Mouse (Mus musculus) midbrain, embryonic 13.5 days (tissue): ENCODE data around the gene Tifa. TPM values are rescaled to one million over a fixed set of nuclear protein-coding genes. Genes with fewer than 3 reads are reported as not detected.
A peak's percentile ranks its signal among the peaks of the same experiment; 100 is the strongest.
"Not testable (repeated sequence)": the region's sequence is repeated elsewhere in the genome, so short reads cannot be mapped to it uniquely, and the experiment has no call there.

ENCODE experiments used
- ATAC-seq: fragments of 200-750 bp; cut with Nextera tagmentation; 2 replicates; pipeline ENCODE4 v1.8.0; 2017; ENCODE audit warnings: mild to moderate bottlenecking, moderate TSS enrichment, moderate library complexity
- H3K27ac ChIP-seq: fragments of 300-500 bp; sonication (generic); 2 replicates; pipeline ENCODE4 v1.5.1; 2015; ENCODE audit warnings: inconsistent platforms, mild to moderate bottlenecking, moderate library complexity
- H3K27me3 ChIP-seq: fragments of 300-500 bp; sonication (generic); 2 replicates; pipeline ENCODE4 v1.6.1; 2015; ENCODE audit warnings: mild to moderate bottlenecking, inconsistent platforms
- H3K36me3 ChIP-seq: fragments of 300-500 bp; sonication (generic); 2 replicates; pipeline ENCODE4 v1.6.1; 2015; ENCODE audit warnings: mild to moderate bottlenecking, inconsistent platforms
- H3K4me1 ChIP-seq: fragments of 300-500 bp; sonication (generic); replicated peaks from 2 replicates; pipeline ENCODE4 v1.6.1; 2015; ENCODE audit warnings: inconsistent platforms
- H3K4me2 ChIP-seq: fragments of 300-500 bp; sonication (generic); replicated peaks from 2 replicates; pipeline ENCODE4 v1.6.1; 2015; ENCODE audit warnings: moderate library complexity, mild to moderate bottlenecking, inconsistent platforms
- H3K4me3 ChIP-seq: fragments of 300-500 bp; sonication (generic); replicated peaks from 2 replicates; pipeline ENCODE4 v1.5.1; 2015; ENCODE audit warnings: mild to moderate bottlenecking, inconsistent platforms
- H3K9ac ChIP-seq: fragments of 300-500 bp; sonication (generic); replicated peaks from 2 replicates; pipeline ENCODE4 v1.6.1; 2015; ENCODE audit warnings: mild to moderate bottlenecking, inconsistent platforms
- H3K9me3 ChIP-seq: fragments of 300-500 bp; sonication (generic); 2 replicates; pipeline ENCODE4 v1.6.1; 2016; ENCODE audit warnings: mild to moderate bottlenecking, inconsistent platforms
- WGBS: fragments of 180-500 bp; shearing (Covaris S2); methylation state at CpG from one replicate; pipeline ENCODE4 v1.1.7; 2015; 5-methylcytosine and 5-hydroxymethylcytosine counted together
- polyA plus RNA-seq: library from polyadenylated mRNA; unstranded; fragments of >200 nt; fragmentation: Nextera tagmentation; extraction: Ambion mirVana; gene quantifications from 2 replicates; pipeline ENCODE4 v1.2.1, GENCODE M21; 2015

Tifa gene
- polyA plus RNA-seq, 1 experiment from 2014 or later = 3.7 TPM

DNA sequence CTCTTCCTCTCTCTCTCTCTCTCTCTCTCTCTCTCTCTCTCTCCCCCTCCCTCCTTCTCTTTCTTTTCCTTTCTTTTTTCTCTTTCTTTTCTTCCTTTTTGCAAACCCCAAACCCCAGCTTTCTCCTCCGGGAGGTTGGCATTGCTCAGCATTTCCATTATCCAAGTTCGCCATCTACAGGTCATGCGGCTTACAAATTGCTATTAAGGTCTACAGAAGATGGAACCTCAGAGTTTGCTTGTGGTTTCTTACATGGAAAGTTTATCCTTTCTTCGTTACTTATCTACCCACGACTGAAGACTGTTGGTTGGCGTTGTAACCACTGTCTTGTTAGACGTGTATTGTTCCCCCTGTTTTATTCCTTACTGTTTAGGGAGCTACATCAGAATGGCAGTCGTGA is 30.4 kb upstream of the Tifa start:
- Histone ChIP-seq H3K4me2 (no peak overlapping the region), H3K9ac (no peak overlapping the region), H3K36me3 (no peaks in the 10 kb centered on the region), H3K27ac (no peak overlapping the region), H3K4me3 (no peak overlapping the region), H3K9me3 (no peaks in the 10 kb centered on the region), H3K4me1 (peaks cover 10% of the 10 kb centered on the region), H3K27me3 (peaks cover 92% of the 10 kb centered on the region)
- WGBS = 12% methylated on average over 8 of the region's 8 CpGs
- ATAC-seq = 0 out of 2 replicates have a peak, but pooled peaks have one; percentile 35

DNA sequence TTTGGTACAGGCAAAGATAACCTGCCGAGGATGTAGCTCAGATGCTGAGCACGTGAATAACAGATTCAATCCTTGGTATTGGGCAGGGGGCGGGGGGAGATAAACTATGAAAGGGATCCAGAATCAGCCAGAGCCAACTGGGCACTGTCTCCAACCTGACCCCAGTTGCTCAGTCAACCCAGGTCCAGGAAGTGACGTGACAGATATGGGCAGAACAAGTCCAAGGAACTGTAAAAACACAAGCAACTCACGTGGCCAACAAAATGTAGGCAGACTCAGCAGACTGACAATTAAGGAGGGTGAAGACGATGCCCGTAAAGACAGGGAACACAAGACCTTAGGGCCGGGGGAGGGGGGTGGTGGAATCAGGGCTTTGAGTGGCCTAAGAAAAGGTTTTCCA is 27.2 kb upstream of the Tifa start:
- H3K27me3 ChIP-seq = peaks cover 68% of the 10 kb centered on the region
- no peak overlapping the region for H3K4me3 ChIP-seq
- no peak overlapping the region for H3K27ac ChIP-seq
- ATAC-seq = no peak
- no peaks in the 10 kb centered on the region for H3K36me3 ChIP-seq
- peaks cover 10% of the 10 kb centered on the region for H3K4me1 ChIP-seq
- H3K9ac ChIP-seq = no peak overlapping the region
- H3K4me2 ChIP-seq = no peak overlapping the region
- no peaks in the 10 kb centered on the region for H3K9me3 ChIP-seq
- 70% methylated on average over 8 of the region's 8 CpGs for WGBS

DNA sequence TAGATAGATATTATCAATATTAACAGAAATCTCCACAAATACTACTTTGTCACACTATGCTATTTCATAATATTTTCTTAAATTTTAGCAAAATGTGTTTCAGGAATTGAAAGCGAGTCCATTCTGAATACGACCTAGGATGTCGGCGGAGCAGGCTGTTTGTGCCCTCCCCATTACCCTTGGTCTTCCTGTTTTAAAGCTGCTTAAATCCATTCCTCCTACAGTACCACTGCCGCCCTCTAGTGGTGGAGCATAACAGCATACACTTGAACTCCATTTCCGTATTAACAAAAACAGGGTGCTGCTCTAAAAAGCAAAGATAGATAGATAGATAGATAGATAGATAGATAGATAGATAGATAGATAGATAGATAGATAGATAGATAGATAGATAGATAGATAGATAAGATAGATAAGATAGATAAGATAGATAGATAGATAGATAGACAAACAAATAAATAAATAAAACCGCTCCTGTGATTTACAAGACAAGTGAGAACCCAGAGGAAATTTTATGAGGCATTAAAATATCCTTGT is 26.5 kb upstream of the Tifa start:
- peaks cover 61% of the 10 kb centered on the region for H3K27me3 ChIP-seq
- ATAC-seq = no peak

DNA sequence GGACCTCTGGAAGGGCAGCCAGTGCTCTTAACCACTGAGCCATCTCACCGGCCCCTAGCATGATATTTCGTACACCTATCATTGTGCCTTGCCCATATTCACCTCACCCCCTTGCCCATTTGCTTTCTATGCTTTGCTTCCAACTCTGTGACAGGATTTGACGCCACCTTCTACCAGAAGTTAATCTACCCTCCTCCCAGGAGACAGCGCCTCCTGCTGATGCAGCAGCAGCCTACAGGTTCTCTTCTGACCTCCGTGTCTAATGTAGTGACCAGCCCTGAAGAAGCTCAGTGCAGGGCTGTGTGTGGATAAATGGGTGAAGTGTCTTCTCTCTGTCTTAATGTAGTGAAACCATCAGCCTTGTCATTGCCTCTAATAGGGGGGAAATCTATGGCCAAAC is 25.1 kb upstream of the Tifa start:
- WGBS = 51% methylated on average over 5 of the region's 5 CpGs
- H3K36me3 ChIP-seq = no peaks in the 10 kb centered on the region
- no peak for ATAC-seq
- H3K9ac ChIP-seq = no peak overlapping the region
- H3K27ac ChIP-seq = no peak overlapping the region
- H3K4me2 ChIP-seq = no peak overlapping the region
- H3K4me3 ChIP-seq = no peak overlapping the region
- H3K27me3 ChIP-seq = peaks cover 55% of the 10 kb centered on the region
- H3K9me3 ChIP-seq = no peaks in the 10 kb centered on the region
- H3K4me1 ChIP-seq = no peaks in the 10 kb centered on the region

More for the DNA sequence above, 26.5 kb upstream of the Tifa start:
- no peak overlapping the region for H3K4me3 ChIP-seq
- no peak overlapping the region for H3K9ac ChIP-seq
- no peak overlapping the region for H3K27ac ChIP-seq
- H3K4me2 ChIP-seq = no peak overlapping the region
- H3K9me3 ChIP-seq = no peaks in the 10 kb centered on the region
- H3K36me3 ChIP-seq = no peaks in the 10 kb centered on the region
- 25% methylated on average over 7 of the region's 7 CpGs for WGBS
- H3K4me1 ChIP-seq = peaks cover 9% of the 10 kb centered on the region

DNA sequence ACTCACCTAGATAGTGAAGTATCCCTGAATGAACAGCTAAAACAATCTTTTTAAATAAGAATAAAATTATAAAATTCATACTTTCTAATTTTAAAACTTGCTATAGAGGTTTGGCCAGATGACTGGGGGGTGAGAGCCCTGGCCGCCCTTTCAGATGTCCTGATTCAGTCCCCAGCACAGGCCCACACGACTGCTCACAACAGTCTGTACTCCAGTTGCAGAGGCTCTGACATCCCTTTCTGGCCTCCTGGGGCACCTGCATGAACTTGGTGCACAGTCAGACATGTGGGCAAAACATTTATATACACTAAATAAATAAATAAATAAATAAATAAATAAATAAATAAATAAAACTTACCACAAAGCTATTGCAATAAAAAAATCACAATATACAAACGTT is 23.6 kb upstream of the Tifa start:
- H3K4me2 ChIP-seq = no peak overlapping the region
- H3K4me1 ChIP-seq = no peaks in the 10 kb centered on the region
- peaks cover 46% of the 10 kb centered on the region for H3K27me3 ChIP-seq
- no peaks in the 10 kb centered on the region for H3K9me3 ChIP-seq
- no peak overlapping the region for H3K4me3 ChIP-seq
- 73% methylated on average over 3 of the region's 3 CpGs for WGBS
- ATAC-seq = no peak
- H3K9ac ChIP-seq = no peak overlapping the region
- H3K27ac ChIP-seq = no peak overlapping the region
- no peaks in the 10 kb centered on the region for H3K36me3 ChIP-seq

DNA sequence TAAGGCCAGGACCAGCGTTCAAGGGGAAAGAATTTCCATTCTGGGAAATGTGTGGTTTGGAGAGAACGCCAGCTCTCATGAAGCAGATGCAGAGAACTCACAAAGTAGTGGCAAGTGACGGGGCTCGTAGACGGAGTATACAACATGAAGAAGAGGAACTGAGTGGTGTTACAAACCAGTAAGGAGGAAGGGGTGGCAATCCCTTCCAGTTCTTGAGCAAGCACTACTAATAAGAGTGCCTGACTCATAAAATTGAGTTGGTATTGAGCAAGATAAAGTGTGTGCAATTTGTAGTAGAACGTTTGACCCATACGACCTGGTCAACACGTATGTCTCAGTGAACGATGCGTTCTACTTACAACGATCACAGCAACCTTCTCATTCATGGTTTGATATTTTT is 20.5 kb upstream of the Tifa start:
- H3K4me3 ChIP-seq = no peak overlapping the region
- H3K9ac ChIP-seq = no peak overlapping the region
- no peaks in the 10 kb centered on the region for H3K36me3 ChIP-seq
- H3K4me2 ChIP-seq = no peak overlapping the region
- no peak overlapping the region for H3K27ac ChIP-seq
- ATAC-seq = no peak
- H3K9me3 ChIP-seq = no peaks in the 10 kb centered on the region
- H3K4me1 ChIP-seq = no peaks in the 10 kb centered on the region
- 90% methylated on average over 11 of the region's 11 CpGs for WGBS
- peaks cover 19% of the 10 kb centered on the region for H3K27me3 ChIP-seq

DNA sequence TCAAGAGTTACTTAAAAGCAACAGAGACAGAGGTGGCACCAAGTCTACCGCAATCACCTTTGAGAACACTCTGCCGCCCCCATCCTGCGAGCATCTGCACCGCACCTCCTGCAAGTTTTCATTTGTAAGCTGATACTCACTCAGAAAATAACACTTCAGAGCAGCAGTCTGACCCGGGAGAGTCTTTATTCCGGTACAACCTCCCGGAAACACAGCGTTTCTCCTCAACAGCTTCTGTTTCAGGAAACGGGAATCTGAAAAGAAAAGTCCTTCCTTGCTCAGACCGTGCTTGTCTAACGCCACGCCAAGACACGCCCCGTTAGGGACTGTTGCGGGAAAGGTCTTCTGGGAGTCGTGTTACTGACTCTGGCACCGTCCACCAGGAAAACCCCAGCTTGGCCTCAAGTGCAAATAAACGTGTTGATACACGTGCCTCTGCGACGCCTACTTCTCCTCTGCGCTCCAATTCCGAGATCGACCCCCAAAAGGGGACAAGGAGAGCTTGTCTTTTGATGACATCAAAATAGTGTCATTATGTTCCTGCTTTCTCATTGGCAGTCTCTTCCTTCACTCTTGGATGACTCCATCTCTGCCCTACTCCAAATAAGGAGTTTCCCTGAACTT is 9.5 kb upstream of the Tifa start, which contains the start of gene Alpk1:
Gene Alpk1 (minus strand): TSS at position 507 of the 624 bp plus-strand sequence.
- Histone ChIP-seq H3K4me1 (peaks cover 5% of the 10 kb centered on the region), H3K4me2 (peak within 1 kb of the TSS; percentile 56), H3K27me3 (peaks cover 16% of the 10 kb centered on the region), H3K9ac (peak within 1 kb of the TSS; percentile 32; the same call in 1 of the 2 replicates), H3K27ac (no peak within 1 kb of the TSS), H3K36me3 (no peaks in the 10 kb centered on the region), H3K4me3 (peak within 1 kb of the TSS; percentile 35), H3K9me3 (no peaks in the 10 kb centered on the region)
- WGBS = 2% methylated on average over 24 of the region's 24 CpGs
- no peak for ATAC-seq

DNA sequence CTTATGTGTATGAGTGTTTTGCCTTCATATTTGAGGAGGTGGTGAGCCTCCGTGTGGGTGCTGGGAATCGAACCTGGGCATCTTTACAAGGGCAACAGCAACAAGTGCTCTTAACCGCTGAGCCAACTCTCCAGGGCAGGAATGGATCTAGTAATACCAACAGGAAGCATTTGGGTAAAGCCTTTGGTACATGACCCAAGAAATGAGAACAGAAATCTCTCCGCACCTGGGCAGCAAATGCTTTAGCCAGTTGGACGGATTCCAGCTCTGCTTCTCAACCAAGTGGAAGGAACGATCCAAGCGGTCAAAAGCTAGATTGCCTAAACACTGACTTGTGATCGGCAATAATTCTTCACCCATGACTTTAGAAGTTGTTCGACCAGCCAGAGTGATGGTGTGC is 8.7 kb upstream of the Tifa start:
- 95% methylated on average over 9 of the region's 9 CpGs for WGBS
- ATAC-seq = no peak

DNA sequence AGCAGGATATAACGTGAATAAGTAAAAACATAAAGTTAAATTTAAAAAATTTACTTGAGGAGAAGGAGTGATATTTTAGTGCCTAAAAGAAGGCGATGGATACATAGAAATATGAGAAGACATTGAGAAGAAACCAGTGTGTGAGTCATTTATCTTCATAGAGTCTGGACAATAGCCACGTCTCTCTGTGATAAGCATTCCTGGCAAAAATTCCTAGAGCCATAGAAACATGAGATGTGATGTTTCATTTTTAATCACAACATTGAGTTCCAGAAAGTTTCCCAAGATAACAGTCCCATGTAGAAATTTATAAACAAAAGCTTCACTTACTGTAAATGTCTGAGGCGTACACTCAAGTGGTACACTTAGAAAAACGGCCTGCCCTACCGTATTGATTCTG is 6.7 kb upstream of the Tifa start:
- Histone ChIP-seq H3K9ac (no peak overlapping the region), H3K4me1 (peaks cover 5% of the 10 kb centered on the region), H3K27ac (no peak overlapping the region), H3K36me3 (no peaks in the 10 kb centered on the region), H3K4me2 (no peak overlapping the region), H3K9me3 (no peaks in the 10 kb centered on the region), H3K27me3 (peaks cover 34% of the 10 kb centered on the region), H3K4me3 (no peak overlapping the region)
- no peak for ATAC-seq
- WGBS = 93% methylated on average over 6 of the region's 6 CpGs

More for the DNA sequence above, 8.7 kb upstream of the Tifa start:
- Histone ChIP-seq H3K9ac (no peak overlapping the region), H3K36me3 (no peaks in the 10 kb centered on the region), H3K4me1 (peaks cover 5% of the 10 kb centered on the region), H3K27me3 (peaks cover 16% of the 10 kb centered on the region), H3K4me2 (no peak overlapping the region), H3K27ac (no peak overlapping the region), H3K4me3 (no peak overlapping the region), H3K9me3 (no peaks in the 10 kb centered on the region)

DNA sequence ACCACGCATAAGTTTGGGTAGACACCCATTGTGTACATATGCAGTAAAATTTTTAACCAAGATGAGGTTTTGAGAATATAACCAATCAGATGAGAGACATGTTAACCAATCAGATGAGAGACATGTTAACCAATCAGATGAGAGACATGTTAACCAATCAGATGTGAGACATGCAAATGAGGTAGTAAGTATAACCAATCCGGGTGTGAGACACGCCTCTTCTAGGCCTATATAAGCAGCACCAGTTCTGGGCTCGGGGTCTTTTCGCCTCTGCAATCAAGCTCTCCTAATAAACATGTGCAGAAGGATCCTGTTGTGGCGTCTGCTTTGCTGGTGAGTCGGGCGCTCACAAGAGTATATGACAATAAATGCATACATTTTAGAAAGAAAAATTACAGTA is 5.9 kb upstream of the Tifa start:
- not testable (repeated sequence) for H3K4me3 ChIP-seq, ATAC-seq, H3K9ac ChIP-seq, H3K4me2 ChIP-seq, H3K9me3 ChIP-seq, H3K27ac ChIP-seq, H3K4me1 ChIP-seq, H3K36me3 ChIP-seq
- peaks cover 41% of the 10 kb centered on the region for H3K27me3 ChIP-seq
- WGBS = 97% methylated on average over 8 of the region's 8 CpGs

DNA sequence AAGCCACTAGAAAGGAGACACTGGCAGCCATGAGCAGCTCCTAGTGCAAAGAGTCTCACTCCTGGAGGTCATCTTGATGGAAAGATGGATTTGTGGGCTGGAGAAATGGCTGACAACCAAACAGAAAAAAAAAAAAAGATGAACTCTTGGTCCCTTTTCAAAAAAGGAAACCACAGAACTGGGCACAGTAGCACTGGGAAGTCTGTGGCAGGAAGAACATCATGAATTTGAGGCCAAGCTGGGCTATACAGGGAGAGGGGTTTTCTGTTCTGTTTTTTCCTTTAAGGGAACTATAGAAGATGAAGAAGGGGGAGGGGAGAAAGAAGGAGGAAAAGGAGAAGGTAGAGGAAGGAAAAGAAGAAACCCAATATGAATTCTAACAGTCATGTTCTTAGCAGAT is 2.6 kb upstream of the Tifa start:
- Histone ChIP-seq H3K36me3 (no peaks in the 10 kb centered on the region), H3K9ac (no peak overlapping the region), H3K27ac (no peak overlapping the region), H3K9me3 (no peaks in the 10 kb centered on the region), H3K4me3 (no peak overlapping the region), H3K4me1 (peaks cover 21% of the 10 kb centered on the region), H3K4me2 (no peak overlapping the region), H3K27me3 (peaks cover 57% of the 10 kb centered on the region)
- ATAC-seq = no peak

DNA sequence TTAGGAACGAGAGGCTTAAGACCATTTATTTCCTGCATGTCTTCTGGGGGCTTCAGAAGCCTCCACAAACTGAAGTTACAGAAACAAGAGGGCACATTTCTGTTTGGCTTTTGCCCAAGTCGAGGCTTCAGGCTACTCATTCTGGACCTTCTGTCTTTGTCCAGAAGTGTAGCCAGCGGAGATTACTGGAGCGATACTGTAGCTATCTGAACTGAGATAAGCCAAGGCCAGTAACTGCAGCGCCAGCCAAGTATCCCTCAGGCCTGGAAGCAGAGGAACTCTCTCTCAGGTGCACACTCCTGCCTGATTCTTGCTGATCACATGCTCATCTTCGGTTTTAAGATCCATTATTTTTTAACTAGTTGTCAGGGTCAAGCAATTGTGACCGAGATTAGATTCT is 1.6 kb upstream of the Tifa start:
- no peak overlapping the region for H3K4me2 ChIP-seq
- H3K27me3 ChIP-seq = peaks cover 64% of the 10 kb centered on the region
- no peaks in the 10 kb centered on the region for H3K9me3 ChIP-seq
- 39% methylated on average over 7 of the region's 7 CpGs for WGBS
- ATAC-seq = no peak
- peaks cover 21% of the 10 kb centered on the region for H3K4me1 ChIP-seq
- no peak overlapping the region for H3K27ac ChIP-seq
- no peak overlapping the region for H3K4me3 ChIP-seq
- no peak overlapping the region for H3K9ac ChIP-seq
- H3K36me3 ChIP-seq = no peaks in the 10 kb centered on the region

DNA sequence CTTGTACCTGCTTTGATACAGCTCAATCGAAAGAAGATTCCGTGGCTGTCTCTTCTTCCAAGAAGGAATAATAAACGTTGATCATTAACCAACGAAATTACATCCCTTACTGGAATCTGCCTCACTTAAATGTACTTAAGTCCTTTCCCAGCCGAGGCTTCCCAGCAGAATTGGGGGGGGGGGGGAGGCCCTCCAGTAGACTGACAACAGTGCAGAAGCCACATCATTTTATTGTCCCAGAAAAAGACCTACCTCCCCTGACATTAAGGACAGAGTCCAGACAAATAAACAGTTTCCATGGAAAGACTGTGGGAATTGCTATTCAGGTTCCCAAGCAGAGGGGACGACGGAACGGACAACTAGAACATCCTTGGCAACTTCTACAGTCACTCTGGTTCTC is 686 bp upstream of the Tifa start:
- Histone ChIP-seq H3K27me3 (peaks cover 64% of the 10 kb centered on the region), H3K9me3 (no peaks in the 10 kb centered on the region), H3K36me3 (no peaks in the 10 kb centered on the region), H3K4me3 (peak overlapping the region; percentile 57), H3K9ac (no peak overlapping the region), H3K27ac (no peak overlapping the region), H3K4me1 (peaks cover 21% of the 10 kb centered on the region), H3K4me2 (peak overlapping the region; percentile 97)
- WGBS = 19% methylated on average over 8 of the region's 8 CpGs
- no peak for ATAC-seq
